8 mouse cellular contexts compared by ENCODE assay signal in genomic region chr11:102946992-102947343, GRCm38 (mm10). TPM values are rescaled to one million over a fixed set of nuclear protein-coding genes. Genes with fewer than 3 reads are reported as not detected.
A peak's percentile ranks its signal among the peaks of the same experiment; 100 is the strongest.
DNase-seq lines count a peak whose midpoint lies in the region; ATAC-seq and TF ChIP-seq lines count a peak whose summit lies in the region.
"Had no signal": no experiment of that assay in that cellular context is flagged by ENCODE, and none has a peak within 500 bp of the region (broad histone marks: within the 10 kb centered on the region; RNA-seq: fewer than 3 reads in every experiment).

No protein-coding gene starts in this region.

- no peak for TF ChIP-seq POLR2A in limb, embryonic 14.5 days (IDR thresholded peaks at IDR 0.05; ENCODE audit: borderline replicate concordance, extremely low read depth, insufficient read depth, insufficient read length)

- no peak for DNase-seq in forebrain, embryonic 14.5 days (ENCODE audit: low spot score)
- DNase-seq in limb, embryonic 14.5 days (ENCODE audit: low spot score), result no peak
- no peak for DNase-seq in cerebellum, adult 18-20 months
- no peak for DNase-seq in adrenal gland, adult 8-10 months

- peak overlapping the region; percentile 86 for H3K4me3 ChIP-seq in megakaryocyte, embryonic 14.5 days (replicated peaks)
- H3K4me3 ChIP-seq in forebrain, embryonic 14.5 days (ENCODE audit: low read depth, low read length), result peak overlapping the region; percentile 36; the same call in 1 of the 2 replicates
- peak overlapping the region; percentile 37 for H3K4me3 ChIP-seq in limb, embryonic 14.5 days (replicated peaks; ENCODE audit: low read length)
- H3K4me3 ChIP-seq in stomach, embryonic 15.5 days (replicated peaks), result peak overlapping the region; percentile 43

- H3K4me1 ChIP-seq in megakaryocyte, embryonic 14.5 days, result peaks cover 59% of the 10 kb centered on the region
- peaks cover 21% of the 10 kb centered on the region for H3K4me1 ChIP-seq in forebrain, embryonic 14.5 days (ENCODE audit: control insufficient read depth, insufficient read depth, low read length)
- H3K4me1 ChIP-seq in limb, embryonic 14.5 days (ENCODE audit: control insufficient read depth, insufficient read depth, low read length), result peaks cover 27% of the 10 kb centered on the region
- peaks cover 36% of the 10 kb centered on the region for H3K4me1 ChIP-seq in stomach, embryonic 15.5 days

- H3K27ac ChIP-seq in forebrain, embryonic 14.5 days (ENCODE audit: low read depth, low read length), result no peak overlapping the region
- no peak overlapping the region for H3K27ac ChIP-seq in limb, embryonic 14.5 days (replicated peaks; ENCODE audit: low read depth, low read length)
- no peak overlapping the region for H3K27ac ChIP-seq in stomach, embryonic 15.5 days

- peaks cover 100% of the 10 kb centered on the region for H3K27me3 ChIP-seq in megakaryocyte, embryonic 14.5 days (replicated peaks)
- H3K27me3 ChIP-seq in forebrain, embryonic 14.5 days (replicated peaks; ENCODE audit: control insufficient read depth, insufficient read depth, low read length), result peaks cover 41% of the 10 kb centered on the region
- H3K27me3 ChIP-seq in limb, embryonic 14.5 days (ENCODE audit: control insufficient read depth, insufficient read depth, low read length), result peaks cover 90% of the 10 kb centered on the region
- H3K27me3 ChIP-seq in stomach, embryonic 15.5 days (replicated peaks), result peaks cover 78% of the 10 kb centered on the region

- 10% methylated on average over 8 of the region's 8 CpGs for whole genome bisulfite sequencing in forebrain, embryonic 14.5 days
- WGBS in limb, embryonic 14.5 days, result 8% methylated on average over 8 of the region's 8 CpGs
- 16% methylated on average over 8 of the region's 8 CpGs for WGBS in stomach, embryonic 15.5 days

- H3K9ac ChIP-seq in forebrain, embryonic 14.5 days (ENCODE audit: low read length), result no peak overlapping the region
- H3K9ac ChIP-seq in limb, embryonic 14.5 days (ENCODE audit: low read depth, low read length, severe bottlenecking), result no peak overlapping the region
- no peak overlapping the region for H3K9ac ChIP-seq in stomach, embryonic 15.5 days

- H3K9me3 ChIP-seq in megakaryocyte, embryonic 14.5 days, result 0 out of 2 replicates have a peak, but pooled peaks cover 4% of the 10 kb centered on the region
- H3K9me3 ChIP-seq in forebrain, embryonic 14.5 days (replicated peaks; ENCODE audit: control insufficient read depth, low read length), result no peaks in the 10 kb centered on the region
- no peaks in the 10 kb centered on the region for H3K9me3 ChIP-seq in limb, embryonic 14.5 days (ENCODE audit: control insufficient read depth, low read length)
- no peaks in the 10 kb centered on the region for H3K9me3 ChIP-seq in stomach, embryonic 15.5 days

- H3K36me3 ChIP-seq in megakaryocyte, embryonic 14.5 days (replicated peaks; ENCODE audit: low read length), result no peaks in the 10 kb centered on the region
- H3K36me3 ChIP-seq in forebrain, embryonic 14.5 days (ENCODE audit: control insufficient read depth, insufficient read depth, low read length), result no peaks in the 10 kb centered on the region
- no peaks in the 10 kb centered on the region for H3K36me3 ChIP-seq in limb, embryonic 14.5 days (ENCODE audit: control insufficient read depth, insufficient read depth, low read length)
- H3K36me3 ChIP-seq in stomach, embryonic 15.5 days, result no peaks in the 10 kb centered on the region

- peak overlapping the region; percentile 60 for H3K4me2 ChIP-seq in forebrain, embryonic 14.5 days (ENCODE audit: low read length)
- peak overlapping the region; percentile 66 for H3K4me2 ChIP-seq in limb, embryonic 14.5 days (replicated peaks; ENCODE audit: low read depth, low read length, severe bottlenecking)
- H3K4me2 ChIP-seq in stomach, embryonic 15.5 days, result peak overlapping the region; percentile 86

- ATAC-seq in megakaryocyte, adult 5-6 weeks (ENCODE audit: poor library complexity, severe bottlenecking), result no peak
- ATAC-seq in forebrain, embryonic 14.5 days, result peak; percentile 30; the same call in 1 of the 2 replicates
- 0 out of 2 replicates have a peak, but pooled peaks have one; percentile 1 for ATAC-seq in limb, embryonic 14.5 days (ENCODE audit: low FRiP score, low read depth)
- ATAC-seq in stomach, embryonic 15.5 days (ENCODE audit: insufficient read depth, low FRiP score, low read depth), result no peak; the same call in 1 of the 2 replicates

RNA-seq across cellular contexts. Expression of gene C1ql1, which starts 0.5 kb away (rescaled TPM):
- polyA plus RNA-seq in megakaryocyte, embryonic 14.5 days (2012; ENCODE audit: insufficient read depth, low replicate concordance), result not detected in 2 replicates
- not detected in 2 replicates for total RNA-seq in megakaryocyte, adult 5-6 weeks (2015)
- total RNA-seq in megakaryocyte, adult 5-6 weeks (2017), result not detected in 2 replicates
- 1.9 and 2.5 TPM in 2 replicates for polyA plus RNA-seq in forebrain, embryonic 14.5 days (2014; fragmentation: Nextera tagmentation; extraction: Ambion mirVana)
- polyA plus RNA-seq in limb, embryonic 14.5 days (2012; rRNA removed), result 3.3 and 4.8 TPM in 2 replicates
- 1.9 and 3.8 TPM in 2 replicates for polyA plus RNA-seq in limb, embryonic 14.5 days (2014; fragmentation: Nextera tagmentation; extraction: Ambion mirVana)
- 5.1 and 5.6 TPM in 2 replicates for polyA plus RNA-seq in stomach, embryonic 15.5 days (2015; fragmentation: Nextera tagmentation; extraction: Ambion mirVana)
- total RNA-seq in adrenal gland, adult 8-10 months (2022), result 10 to 100 TPM; 62.1 to 91.9 (median 72.9) TPM
- total RNA-seq: neutrophil, adult 5-6 weeks had no signal

RNA-seq across cellular contexts. Expression of gene Kif18b, which starts 22.0 kb away (rescaled TPM):
- 11.5 and 18.4 TPM in 2 replicates for polyA plus RNA-seq in megakaryocyte, embryonic 14.5 days (2012; ENCODE audit: insufficient read depth, low replicate concordance)
- total RNA-seq in megakaryocyte, adult 5-6 weeks (2015), result 22.1 and 24.9 TPM in 2 replicates
- total RNA-seq in megakaryocyte, adult 5-6 weeks (2017), result 23.2 and 25.4 TPM in 2 replicates
- polyA plus RNA-seq in forebrain, embryonic 14.5 days (2014; fragmentation: Nextera tagmentation; extraction: Ambion mirVana), result 4.3 and 5.1 TPM in 2 replicates
- 24.5 and 30.3 TPM in 2 replicates for polyA plus RNA-seq in limb, embryonic 14.5 days (2012; rRNA removed)
- polyA plus RNA-seq in limb, embryonic 14.5 days (2014; fragmentation: Nextera tagmentation; extraction: Ambion mirVana), result 6.1 and 7.2 TPM in 2 replicates
- 9.5 TPM in 2 replicates for polyA plus RNA-seq in stomach, embryonic 15.5 days (2015; fragmentation: Nextera tagmentation; extraction: Ambion mirVana)
- 1 to 10 TPM in 1 of 4 experiments, under 1 TPM in 3; 0.74 to 1.5 (median 0.91) TPM for total RNA-seq in adrenal gland, adult 8-10 months (2022)
- total RNA-seq: neutrophil, adult 5-6 weeks had no signal

RNA-seq across cellular contexts. Expression of gene Gfap, which starts 46.3 kb away (rescaled TPM):
- not detected in 2 replicates for polyA plus RNA-seq in megakaryocyte, embryonic 14.5 days (2012; ENCODE audit: insufficient read depth, low replicate concordance)
- 0.18 and 0.49 TPM in 2 replicates for total RNA-seq in megakaryocyte, adult 5-6 weeks (2015)
- 0.49 TPM in 1 of 2 replicates, not detected in the other for total RNA-seq in megakaryocyte, adult 5-6 weeks (2017)
- polyA plus RNA-seq in forebrain, embryonic 14.5 days (2014; fragmentation: Nextera tagmentation; extraction: Ambion mirVana), result 0.23 and 0.37 TPM in 2 replicates
- polyA plus RNA-seq in limb, embryonic 14.5 days (2012; rRNA removed), result 0.48 and 0.65 TPM in 2 replicates
- 0.48 and 0.50 TPM in 2 replicates for polyA plus RNA-seq in limb, embryonic 14.5 days (2014; fragmentation: Nextera tagmentation; extraction: Ambion mirVana)
- polyA plus RNA-seq in stomach, embryonic 15.5 days (2015; fragmentation: Nextera tagmentation; extraction: Ambion mirVana), result 0.70 and 1.2 TPM in 2 replicates
- 1 to 10 TPM; 1.0 to 1.8 (median 1.8) TPM for total RNA-seq in adrenal gland, adult 8-10 months (2022)
- total RNA-seq: neutrophil, adult 5-6 weeks had no signal

Comparison
In these comparisons a context has a peak if more than half of its experiments do, and no peak if none do; other contexts are left out.
1. H3K4me3 ChIP-seq: peak in every context shown above with its lines; median percentile 86 in megakaryocyte, embryonic 14.5 days; 43 in stomach, embryonic 15.5 days; 37 in limb, embryonic 14.5 days; 36 in forebrain, embryonic 14.5 days.
2. ATAC-seq: peak in forebrain, embryonic 14.5 days (single experiment) and limb, embryonic 14.5 days (single experiment); none in megakaryocyte, adult 5-6 weeks (single experiment) and stomach, embryonic 15.5 days (single experiment).
3. Peak in every context shown above with its lines, with median percentiles within 50 percentile points of each other: H3K4me2 ChIP-seq.